Mouse (Mus musculus): ENCODE data around the gene A730061H03Rik.
A peak's percentile ranks its signal among the peaks of the same experiment; 100 is the strongest.

A730061H03Rik gene

GRCm38 (mm10) chr14:55551347-55551746 lies 8.9 kb downstream of the A730061H03Rik start:
- DNase-seq (ENCODE audit: low read depth, low spot score) = no peak

GRCm38 (mm10) chr14:55550191-55550590 lies 10.0 kb downstream of the A730061H03Rik start:
- no peak for DNase-seq (ENCODE audit: low read depth, low spot score)

DNA sequence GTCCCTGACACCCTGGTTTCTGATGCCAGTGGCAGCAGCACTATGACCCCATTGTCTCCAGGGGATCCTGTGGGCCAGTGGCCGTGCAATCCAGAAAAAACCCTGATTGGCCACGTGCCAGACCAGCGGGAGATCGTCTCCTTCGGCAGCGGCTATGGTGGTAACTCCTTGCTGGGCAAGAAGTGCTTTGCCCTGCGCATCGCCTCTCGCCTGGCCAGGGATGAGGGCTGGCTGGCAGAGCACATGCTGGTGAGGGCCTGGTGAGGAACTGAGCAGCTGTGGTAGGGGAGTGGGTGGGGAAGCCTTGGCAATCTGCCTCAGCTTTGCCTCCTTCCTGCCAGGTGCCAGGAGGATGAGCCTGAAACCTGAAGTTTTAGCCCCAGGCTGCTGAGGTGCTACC lies 15.9 kb downstream of the A730061H03Rik start:
- DNase-seq (ENCODE audit: low read depth, low spot score) = no peak

DNA sequence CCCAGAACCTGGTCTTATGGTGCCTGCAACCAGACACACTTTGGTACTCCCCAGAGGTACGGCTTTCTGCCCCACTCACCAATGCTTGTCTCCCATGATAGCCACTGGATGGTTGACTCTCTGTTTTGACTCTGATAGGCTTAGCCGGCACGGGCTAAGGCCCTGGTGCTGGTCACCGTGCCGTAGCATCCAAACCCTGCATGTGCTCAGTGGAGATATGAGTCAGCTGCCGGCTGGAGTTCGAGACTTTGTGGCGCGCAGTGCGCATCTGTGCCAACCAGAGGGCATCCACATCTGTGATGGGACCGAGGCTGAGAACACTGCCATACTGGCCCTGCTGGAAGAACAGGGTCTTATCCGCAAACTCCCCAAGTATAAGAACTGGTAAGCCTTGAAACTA lies 17.9 kb downstream of the A730061H03Rik start:
- no peak for DNase-seq (ENCODE audit: low read depth, low spot score)

DNA sequence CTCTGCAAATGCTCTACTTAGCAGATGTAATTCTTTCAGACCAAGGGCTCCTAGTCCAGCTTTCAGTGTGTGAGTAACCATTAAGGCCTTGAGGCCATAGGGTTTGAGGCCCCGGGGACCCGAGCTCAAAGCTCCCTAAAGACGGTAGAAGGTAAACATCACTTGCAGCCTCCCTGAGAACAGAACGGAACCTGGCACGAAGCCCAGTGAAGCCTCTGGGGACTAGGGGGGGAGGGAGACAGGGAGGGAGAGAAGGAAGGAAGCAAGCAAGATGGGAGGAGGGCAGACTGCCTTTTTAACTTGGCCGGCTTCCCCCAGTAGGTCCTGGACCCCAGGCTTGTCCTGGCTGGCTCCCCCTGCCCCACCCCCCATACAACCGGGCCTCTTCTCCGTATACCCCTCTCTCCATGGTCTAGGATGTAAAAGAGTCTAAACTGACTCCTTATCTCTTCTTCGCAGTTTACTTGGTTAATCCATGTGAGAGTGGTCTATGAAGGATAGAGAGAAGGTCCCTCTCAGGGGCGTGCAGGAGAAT lies 19.4 kb downstream of the A730061H03Rik start:
- peak; percentile 77 for DNase-seq (ENCODE audit: low read depth, low spot score)

GRCm38 (mm10) chr14:55540067-55540786 lies 20.0 kb downstream of the A730061H03Rik start, which contains the start of gene Pck2:
Gene Pck2, plus strand, starts transcription at chr14:55540266.
- peak; percentile 84 for DNase-seq (ENCODE audit: low read depth, low spot score)

DNA sequence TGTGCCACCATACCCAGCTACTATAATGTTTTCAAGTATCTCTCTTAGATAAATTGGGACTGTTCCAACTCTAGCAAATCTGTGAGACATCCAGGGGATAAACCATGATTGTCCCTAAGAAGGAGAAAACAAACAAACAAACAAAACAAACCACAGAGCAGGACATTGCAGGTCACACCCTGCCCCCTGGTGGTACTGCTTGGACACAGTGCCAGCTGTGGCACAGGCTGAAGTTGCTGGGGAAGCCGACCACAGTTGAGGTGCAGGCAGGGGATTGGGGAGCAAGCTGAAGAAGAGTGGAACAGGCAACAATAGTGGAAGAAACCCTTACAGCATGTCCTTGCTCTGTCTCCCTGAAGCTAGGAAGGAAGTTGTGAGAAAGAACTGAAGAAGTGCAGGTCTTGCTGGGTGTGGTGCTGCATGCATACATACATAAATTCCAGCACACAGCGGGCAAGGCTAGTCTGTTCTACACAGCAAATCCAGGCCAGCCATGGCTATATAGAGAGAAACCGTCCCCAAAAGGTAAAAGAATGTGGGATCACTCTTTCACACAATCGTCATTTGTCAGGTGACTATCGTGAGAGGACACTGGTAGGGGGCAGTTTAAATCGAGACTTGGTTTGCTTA lies 24.0 kb downstream of the A730061H03Rik start:
- DNase-seq (ENCODE audit: low read depth, low spot score) = peak; percentile 37

GRCm38 (mm10) chr14:55527940-55528339 lies 32.3 kb downstream of the A730061H03Rik start:
- peak; percentile 44 for DNase-seq (ENCODE audit: low read depth, low spot score)

DNA sequence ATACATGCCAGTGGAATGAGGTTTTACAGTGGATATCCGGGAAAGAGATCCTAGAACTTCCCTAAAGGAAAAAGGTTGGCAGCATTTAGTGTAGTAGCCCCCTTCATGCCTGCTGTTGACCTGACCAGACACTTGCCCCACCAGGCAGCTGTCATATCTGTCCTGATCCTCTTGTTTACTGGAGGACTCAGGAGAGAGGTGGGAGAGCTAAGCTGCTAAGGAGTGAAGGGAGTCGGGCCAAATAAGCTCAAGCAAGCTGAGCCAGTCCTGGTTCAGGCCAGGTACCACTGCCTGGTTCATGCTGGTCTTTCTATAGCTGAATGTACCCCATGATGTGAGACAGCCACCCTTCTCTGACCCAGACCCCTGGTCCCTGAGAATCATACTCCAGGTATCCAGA lies 33.5 kb downstream of the A730061H03Rik start:
- DNase-seq (ENCODE audit: low read depth, low spot score) = no peak

GRCm38 (mm10) chr14:55524785-55525184 lies 35.4 kb downstream of the A730061H03Rik start, which contains the start of gene Nrl:
Gene Nrl, minus strand, starts transcription at chr14:55524981.
- no peak for DNase-seq (ENCODE audit: low read depth, low spot score)

DNA sequence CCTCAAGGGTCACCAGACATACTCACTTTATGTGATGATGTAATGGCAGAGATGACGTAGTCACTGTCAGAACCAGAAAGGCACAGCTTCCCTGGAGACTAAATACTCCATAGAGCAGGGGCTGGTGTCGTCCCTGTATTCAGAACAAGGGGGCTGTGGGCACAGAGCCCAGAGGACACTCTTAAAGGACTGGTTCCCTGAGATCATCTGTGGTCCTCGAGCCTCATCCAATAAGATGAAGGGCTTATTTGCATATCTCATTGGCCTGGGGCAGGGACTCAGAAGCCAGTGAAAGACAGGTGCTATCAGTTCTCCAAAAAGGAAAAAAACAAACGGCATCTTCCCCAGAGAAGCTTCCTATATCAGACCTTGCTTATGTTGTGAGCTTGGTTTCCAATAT lies 36.1 kb downstream of the A730061H03Rik start:
- DNase-seq (ENCODE audit: low read depth, low spot score) = no peak

- peak; percentile 48 for DNase-seq (ENCODE audit: low read depth, low spot score)
These were observed 39.5 kb downstream of the A730061H03Rik start for GRCm38 (mm10) chr14:55520451-55521361.

GRCm38 (mm10) chr14:55519604-55520003 lies 40.6 kb downstream of the A730061H03Rik start:
- DNase-seq (ENCODE audit: low read depth, low spot score) = no peak

GRCm38 (mm10) chr14:55518897-55519296 lies 41.3 kb downstream of the A730061H03Rik start:
- peak; percentile 77 for DNase-seq (ENCODE audit: low read depth, low spot score)

DNA sequence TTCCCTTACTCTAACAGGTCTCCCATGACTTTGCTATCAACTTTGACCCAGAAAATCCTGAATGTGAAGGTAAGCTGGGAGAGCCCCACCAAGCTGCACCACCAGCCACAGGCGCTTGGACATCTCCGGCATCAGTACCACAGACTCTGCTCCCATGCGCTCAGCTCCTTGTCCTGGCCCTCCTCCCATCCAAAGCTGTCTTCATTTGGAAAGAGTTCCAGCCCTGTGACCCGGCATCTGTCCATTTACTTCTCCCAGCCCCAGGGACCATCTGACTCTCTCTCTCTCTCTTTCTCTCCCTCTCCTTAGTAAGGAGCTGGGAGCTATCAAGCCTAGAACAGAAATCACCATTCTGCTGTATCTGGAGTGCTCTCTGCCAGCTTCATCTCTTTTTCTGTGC lies 44.4 kb downstream of the A730061H03Rik start:
- DNase-seq (ENCODE audit: low read depth, low spot score) = no peak

DNA sequence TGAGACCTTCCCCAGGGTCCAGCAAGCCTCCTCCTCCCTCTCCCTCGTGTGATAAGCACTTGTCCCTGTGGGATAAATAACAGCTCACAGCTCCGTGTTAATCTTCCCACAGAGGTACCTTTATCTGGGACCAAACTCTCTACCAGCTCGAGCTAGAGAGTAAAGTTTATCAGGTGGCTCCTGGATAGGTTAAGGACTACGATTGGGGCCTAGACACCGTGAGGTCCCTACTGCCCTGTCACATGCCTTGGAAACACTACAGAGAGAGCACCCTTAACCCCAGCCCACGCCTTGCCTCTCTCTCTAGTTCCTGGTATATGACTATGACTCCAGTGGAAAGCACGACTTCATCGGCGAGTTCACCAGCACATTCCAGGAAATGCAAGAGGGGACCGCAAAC lies 46.3 kb downstream of the A730061H03Rik start:
- DNase-seq (ENCODE audit: low read depth, low spot score) = no peak

DNA sequence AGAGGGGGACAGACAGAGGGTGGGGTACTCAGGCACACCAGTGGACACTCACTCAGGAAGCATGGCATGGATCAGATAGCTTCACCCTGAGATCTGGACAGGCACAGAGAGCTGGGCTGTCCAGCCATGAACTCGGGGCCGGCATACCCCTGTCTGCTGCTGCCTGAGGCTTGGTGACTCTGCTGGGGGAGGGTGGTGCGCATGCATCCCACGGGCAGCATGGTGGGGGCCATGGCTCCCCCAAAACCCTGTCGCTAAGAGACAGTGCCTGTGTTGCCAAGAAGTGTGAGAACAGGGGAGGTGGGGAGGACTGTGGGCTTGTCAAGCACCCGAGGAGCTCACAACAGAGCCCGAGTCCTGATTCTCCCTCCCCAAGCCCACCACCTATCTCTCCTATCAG lies 49.2 kb downstream of the A730061H03Rik start:
- no peak for DNase-seq (ENCODE audit: low read depth, low spot score)

DNA sequence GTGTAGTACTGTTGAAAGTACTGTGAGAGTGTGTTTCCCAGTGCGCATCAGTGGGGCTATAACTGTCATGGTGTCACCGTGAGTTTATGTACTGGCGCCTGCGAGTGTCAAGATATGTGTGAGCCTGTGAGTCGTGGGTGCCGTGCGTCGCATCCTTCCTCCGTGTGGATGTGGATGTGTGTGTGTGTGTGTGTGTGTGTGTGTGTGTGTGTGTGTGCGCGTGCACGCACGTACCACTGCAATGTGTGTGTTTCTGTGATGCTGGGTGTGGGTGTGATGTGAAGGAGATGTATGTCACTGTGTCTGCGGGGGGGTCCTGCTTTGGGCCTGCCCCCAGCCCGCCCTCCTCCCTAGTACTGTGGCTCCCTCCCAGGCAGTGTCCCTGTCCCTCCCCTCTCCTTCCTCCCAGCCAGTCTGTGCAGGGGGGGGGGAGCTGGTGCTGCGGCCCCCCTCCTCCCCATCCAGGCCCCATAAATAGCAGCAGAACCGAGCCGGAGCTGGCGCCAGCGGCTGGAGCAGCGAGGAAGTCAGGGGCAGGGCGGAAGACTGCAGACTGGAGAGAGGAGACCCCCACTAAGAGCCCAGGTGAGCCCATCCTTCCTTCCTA lies 50.0 kb downstream of the A730061H03Rik start, which contains the start of gene Cpne6:
Gene Cpne6, plus strand, starts transcription at position 321 of the 607 bp plus-strand sequence.
- DNase-seq (ENCODE audit: low read depth, low spot score) = no peak

Data from mesoderm, embryonic 11.5 days (tissue).